Mouse (Mus musculus) heart, adult 2 months (tissue): ENCODE measurements at regions not wholly inside any gene's neighbourhood (a gene's known extent, or its start where the extent isn't known, plus 50 kb on each side); places are given as distances from the start of the nearest gene placed in this dataset.

ENCODE experiments used
- CTCF ChIP-seq: fragments of 200-600 bp; IDR thresholded peaks from 2 replicates; pipeline ENCODE4 v1.8.1; 2022; ENCODE audit warnings: antibody characterized with exemption, mild to moderate bottlenecking, moderate library complexity
- EP300 ChIP-seq: fragments of 200-500 bp; IDR thresholded peaks from 2 replicates; pipeline ENCODE4 v1.6.1; 2011; ENCODE audit warnings: low read depth, low read length, control low read depth; ENCODE audit not compliant: insufficient read depth
- POLR2A ChIP-seq: fragments of 200-500 bp; IDR thresholded peaks from 2 replicates; pipeline ENCODE4 v1.6.1; 2011; ENCODE audit warnings: mild to moderate bottlenecking, low read depth, low read length, control low read depth; ENCODE audit not compliant: insufficient read depth

GRCm38 (mm10) chrX:112947521-112947920 is 237.8 kb downstream of the Chm start:
- no peak for TF ChIP-seq POLR2A
- no peak for TF ChIP-seq CTCF
- no peak for TF ChIP-seq EP300
